Mouse (Mus musculus): ENCODE measurements around the gene Hpgds. TPM values are rescaled to one million over a fixed set of nuclear protein-coding genes. Genes with fewer than 3 reads are reported as not detected.

Gene Hpgds
- polyA plus RNA-seq, 1 experiment from 2014 or later = 8.4 TPM

DNA sequence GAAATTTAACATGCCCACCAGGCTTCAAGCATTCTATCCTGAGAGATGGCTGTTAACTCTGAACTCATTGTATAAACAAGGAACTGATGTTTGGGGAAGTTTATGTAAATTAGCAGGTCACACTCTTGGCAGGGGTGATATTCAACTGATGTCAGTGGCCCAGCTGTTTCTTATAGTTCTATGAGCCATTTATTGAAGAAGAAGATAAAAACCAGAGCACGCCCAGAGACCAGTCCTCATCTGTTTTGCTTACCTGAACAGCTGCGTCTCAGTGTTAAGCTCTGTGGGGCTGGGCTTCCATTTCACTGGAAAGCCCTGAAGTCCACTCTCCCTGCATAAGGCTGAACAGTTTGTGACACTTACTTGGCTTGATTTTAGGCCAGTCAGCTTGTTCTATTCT lies 6.9 kb downstream of the Hpgds start:
- Histone ChIP-seq H3K9me3 (no peaks in the 10 kb centered on the region), H3K27me3 (replicated peaks) (no peaks in the 10 kb centered on the region), H3K36me3 (no peaks in the 10 kb centered on the region), H3K4me1 (0 out of 2 replicates have a peak, but pooled peaks cover 4% of the 10 kb centered on the region), H3K9ac (no peak overlapping the region), H3K4me2 (replicated peaks) (no peak overlapping the region), H3K27ac (no peak overlapping the region), H3K4me3 (no peak overlapping the region)
- no peak for ATAC-seq (ENCODE audit: low FRiP score, low read depth)
- WGBS = 34% methylated on average over 2 of the region's 2 CpGs

DNA sequence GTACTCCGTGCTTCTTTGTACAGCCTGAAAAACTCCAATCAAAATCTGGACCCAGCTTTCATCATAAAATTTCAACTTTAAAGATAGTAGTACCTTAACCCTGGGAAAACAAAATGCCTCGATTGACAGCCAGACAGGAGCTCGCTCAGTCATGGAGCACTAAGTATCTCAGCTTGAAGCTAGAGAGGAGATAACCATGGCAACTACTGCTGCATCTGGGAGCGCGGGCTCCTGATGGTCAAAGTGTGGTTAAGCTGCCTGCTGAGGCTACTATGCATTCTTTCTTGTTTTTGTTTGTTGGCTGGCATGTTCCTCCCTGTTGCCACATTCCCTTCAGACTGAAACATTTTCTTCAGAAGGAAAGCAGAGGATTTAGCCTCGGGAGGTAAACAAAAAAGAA lies 12.3 kb downstream of the Hpgds start:
- Histone ChIP-seq H3K36me3 (no peaks in the 10 kb centered on the region), H3K4me1 (no peaks in the 10 kb centered on the region), H3K4me2 (replicated peaks) (no peak overlapping the region), H3K4me3 (no peak overlapping the region), H3K27me3 (replicated peaks) (no peaks in the 10 kb centered on the region), H3K9ac (no peak overlapping the region), H3K9me3 (no peaks in the 10 kb centered on the region), H3K27ac (no peak overlapping the region)
- no peak for ATAC-seq (ENCODE audit: low FRiP score, low read depth)
- WGBS = 56% methylated on average over 6 of the region's 6 CpGs

DNA sequence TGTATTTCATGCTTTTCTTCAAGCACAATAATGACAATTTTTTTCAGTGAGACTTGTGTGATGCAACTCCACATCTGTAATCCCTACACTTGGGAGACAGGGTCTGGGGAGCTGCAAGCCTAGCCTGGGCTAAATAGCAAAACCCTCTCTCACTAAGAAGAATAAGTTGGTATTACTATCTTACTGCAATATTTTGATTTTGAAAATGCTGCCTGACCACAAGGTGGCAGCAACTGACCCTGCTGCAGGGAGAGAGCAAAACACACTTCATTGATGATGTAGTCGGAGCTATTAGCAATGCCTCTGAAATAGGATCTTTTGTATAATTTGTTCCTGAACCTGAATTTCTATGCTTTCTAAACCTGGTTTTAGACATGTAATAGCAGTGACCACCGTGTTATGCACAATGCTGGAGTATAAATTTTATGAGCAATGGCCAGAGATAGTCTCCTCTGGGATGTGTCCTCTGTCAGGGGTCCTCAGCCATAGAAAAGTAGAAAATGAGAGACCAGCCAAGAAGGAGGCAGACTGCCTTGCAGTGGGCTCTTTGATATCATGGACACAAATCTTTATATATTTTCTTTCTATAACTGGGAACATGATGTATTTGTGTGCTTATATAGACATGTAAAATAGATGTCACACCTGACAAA lies 18.5 kb downstream of the Hpgds start:
- WGBS = 16% methylated on average over 2 of the region's 2 CpGs
- Histone ChIP-seq H3K27me3 (replicated peaks) (no peaks in the 10 kb centered on the region), H3K4me1 (no peaks in the 10 kb centered on the region), H3K27ac (no peak overlapping the region), H3K9ac (no peak overlapping the region), H3K4me2 (replicated peaks) (no peak overlapping the region), H3K4me3 (no peak overlapping the region), H3K9me3 (no peaks in the 10 kb centered on the region), H3K36me3 (peaks cover 2% of the 10 kb centered on the region; the same call in 1 of the 2 replicates)
- peak; percentile 37 for ATAC-seq (ENCODE audit: low FRiP score, low read depth)

DNA sequence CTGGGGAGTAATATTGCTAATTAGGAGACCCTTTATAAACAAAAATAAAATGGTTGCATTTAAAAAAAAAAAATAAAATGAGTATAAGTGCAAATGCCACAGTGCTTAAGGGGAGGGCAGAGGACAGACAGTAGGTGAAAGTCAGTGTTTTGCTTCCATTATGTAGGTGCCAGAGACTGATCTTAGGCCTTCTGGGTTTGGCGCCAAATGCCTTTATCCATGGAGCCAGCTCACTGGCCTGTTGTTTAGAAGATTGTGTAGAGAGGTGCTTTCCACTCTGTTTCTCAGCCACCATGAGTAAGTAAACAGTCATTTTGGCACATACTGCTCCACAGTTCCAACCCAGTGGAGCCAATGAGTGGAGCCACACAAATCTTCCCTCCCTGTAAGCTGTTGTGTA lies 27.2 kb downstream of the Hpgds start:
- no peak overlapping the region for H3K9ac ChIP-seq
- H3K4me2 ChIP-seq (replicated peaks) = no peak overlapping the region
- no peaks in the 10 kb centered on the region for H3K9me3 ChIP-seq
- no peaks in the 10 kb centered on the region for H3K4me1 ChIP-seq
- H3K27ac ChIP-seq = no peak overlapping the region
- no peak for ATAC-seq (ENCODE audit: low FRiP score, low read depth)
- H3K36me3 ChIP-seq = peaks cover 39% of the 10 kb centered on the region
- 92% methylated on average over 1 of the region's 1 CpGs for WGBS
- no peak overlapping the region for H3K4me3 ChIP-seq
- no peaks in the 10 kb centered on the region for H3K27me3 ChIP-seq (replicated peaks)

DNA sequence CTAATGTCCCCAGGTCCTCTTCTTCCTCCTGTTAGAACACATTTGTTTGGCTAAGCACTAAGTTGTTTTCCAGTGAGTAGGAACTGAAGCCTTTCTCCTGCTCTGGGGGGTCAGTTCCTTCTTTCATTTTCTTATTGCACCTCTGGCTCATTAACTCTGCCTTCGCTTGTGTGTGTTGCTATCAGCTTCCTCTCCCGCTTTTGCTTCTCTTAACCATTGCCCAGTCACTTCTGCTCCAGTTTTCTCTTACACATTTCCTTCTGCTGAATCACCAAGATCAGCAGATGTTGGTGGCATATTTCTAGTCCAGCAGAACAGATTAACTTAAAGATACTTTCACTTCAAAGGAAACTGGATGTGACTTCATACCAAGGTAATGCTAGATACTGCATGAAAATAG lies 29.8 kb downstream of the Hpgds start:
- Histone ChIP-seq H3K36me3 (peaks cover 48% of the 10 kb centered on the region), H3K4me2 (replicated peaks) (no peak overlapping the region), H3K9me3 (no peaks in the 10 kb centered on the region), H3K27ac (no peak overlapping the region), H3K9ac (no peak overlapping the region), H3K4me3 (no peak overlapping the region), H3K27me3 (replicated peaks) (no peaks in the 10 kb centered on the region), H3K4me1 (no peaks in the 10 kb centered on the region)
- 91% methylated on average over 2 of the region's 2 CpGs for WGBS
- ATAC-seq (ENCODE audit: low FRiP score, low read depth) = no peak

DNA sequence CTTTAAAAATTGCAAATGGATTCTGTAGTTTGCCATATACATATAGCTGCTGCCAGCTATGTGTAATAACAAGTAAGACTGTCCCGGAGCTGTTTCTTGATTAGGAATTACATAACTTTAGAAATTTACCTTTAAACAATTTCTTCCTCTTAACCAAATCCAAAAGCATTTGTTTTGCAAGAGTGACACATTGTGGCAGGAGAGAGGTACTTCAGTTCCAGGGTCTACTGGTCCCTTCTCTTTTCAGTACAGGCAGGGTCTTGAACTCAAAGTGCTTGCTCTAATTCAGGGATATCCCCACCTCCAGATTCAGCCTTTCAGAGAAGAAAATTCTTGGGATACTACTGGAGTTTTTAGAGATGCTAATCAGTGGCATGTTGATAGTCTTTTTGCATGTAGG lies 65.6 kb downstream of the Hpgds start:
- ATAC-seq (ENCODE audit: low FRiP score, low read depth) = no peak
- H3K36me3 ChIP-seq = peaks cover 37% of the 10 kb centered on the region
- H3K4me2 ChIP-seq (replicated peaks) = no peak overlapping the region
- no peaks in the 10 kb centered on the region; the same call in 1 of the 2 replicates for H3K4me1 ChIP-seq
- no peak overlapping the region for H3K9ac ChIP-seq
- H3K27me3 ChIP-seq (replicated peaks) = no peaks in the 10 kb centered on the region
- no peaks in the 10 kb centered on the region for H3K9me3 ChIP-seq
- WGBS = 89% methylated on average over 1 of the region's 1 CpGs
- no peak overlapping the region for H3K27ac ChIP-seq
- H3K4me3 ChIP-seq = no peak overlapping the region

DNA sequence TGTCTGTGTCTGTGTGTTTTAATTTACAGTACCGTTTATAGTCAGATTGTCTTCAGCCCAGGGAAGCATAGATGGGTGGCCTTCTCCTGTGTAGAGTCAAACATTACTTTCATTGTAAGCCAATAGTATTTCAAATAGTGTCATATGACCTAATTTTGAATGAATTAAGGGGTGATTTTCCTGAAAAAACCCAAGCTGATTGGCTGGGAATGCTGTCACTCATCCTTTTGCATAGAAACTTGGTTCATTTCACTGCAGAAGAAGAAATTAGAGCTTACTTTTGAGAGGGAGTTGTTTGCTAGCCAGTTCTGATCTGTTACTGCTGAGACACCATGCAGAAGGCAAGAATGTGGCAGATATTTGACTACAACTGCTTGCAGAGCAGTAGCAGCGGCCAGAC lies 69.5 kb downstream of the Hpgds start:
- no peak for ATAC-seq (ENCODE audit: low FRiP score, low read depth)
- Histone ChIP-seq H3K36me3 (peaks cover 58% of the 10 kb centered on the region), H3K9me3 (no peaks in the 10 kb centered on the region), H3K27me3 (replicated peaks) (no peaks in the 10 kb centered on the region), H3K4me1 (no peaks in the 10 kb centered on the region; the same call in 1 of the 2 replicates), H3K4me2 (replicated peaks) (no peak overlapping the region), H3K4me3 (no peak overlapping the region), H3K9ac (no peak overlapping the region), H3K27ac (no peak overlapping the region)
- 81% methylated on average over 2 of the region's 2 CpGs for WGBS

Other genes starting within 250 kb of the Hpgds start
- 109 and 129 TPM in 2 replicates for gene Smarcad1, start 102.3 kb downstream of the Hpgds start, polyA plus RNA-seq (2016; fragmentation: Nextera tagmentation; extraction: Ambion mirVana)
- gene C130060K24Rik, start 236.2 kb upstream of the Hpgds start, polyA plus RNA-seq (2016; fragmentation: Nextera tagmentation; extraction: Ambion mirVana) = 0.51 TPM in 2 replicates